Mouse (Mus musculus): ENCODE data around the gene Ntn1. TPM values are rescaled to one million over a fixed set of nuclear protein-coding genes. Genes with fewer than 3 reads are reported as not detected.

Ntn1 gene
- polyA plus RNA-seq (2012; rRNA removed), result 0.42 and 0.52 TPM in 2 replicates

DNA sequence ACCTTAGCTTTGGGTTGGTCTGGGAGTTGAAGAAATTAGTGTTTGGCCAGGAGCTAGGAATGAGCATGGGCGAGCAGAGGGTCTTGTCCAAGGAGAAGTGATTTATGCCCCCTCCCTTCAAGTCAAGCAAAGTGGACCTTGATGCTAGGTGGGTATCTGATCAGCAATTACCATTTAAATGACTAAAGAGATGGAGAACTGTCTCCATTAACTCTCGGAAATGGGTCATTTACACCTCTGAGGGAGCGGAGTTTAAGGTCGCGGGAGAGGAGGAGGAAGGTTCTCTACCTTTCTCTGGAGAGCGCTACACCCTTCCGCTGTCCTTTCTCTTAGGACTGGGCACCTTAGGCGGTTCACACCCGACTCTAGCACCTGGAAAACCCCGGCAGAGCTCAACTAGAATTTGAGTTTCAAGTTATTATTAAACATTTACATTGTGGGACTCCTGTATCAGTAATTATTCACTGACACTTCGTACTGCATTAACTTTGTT, at the start of gene Ntn1:
Gene Ntn1, minus strand, starts transcription at position 97 of the 493 bp plus-strand sequence.

DNA sequence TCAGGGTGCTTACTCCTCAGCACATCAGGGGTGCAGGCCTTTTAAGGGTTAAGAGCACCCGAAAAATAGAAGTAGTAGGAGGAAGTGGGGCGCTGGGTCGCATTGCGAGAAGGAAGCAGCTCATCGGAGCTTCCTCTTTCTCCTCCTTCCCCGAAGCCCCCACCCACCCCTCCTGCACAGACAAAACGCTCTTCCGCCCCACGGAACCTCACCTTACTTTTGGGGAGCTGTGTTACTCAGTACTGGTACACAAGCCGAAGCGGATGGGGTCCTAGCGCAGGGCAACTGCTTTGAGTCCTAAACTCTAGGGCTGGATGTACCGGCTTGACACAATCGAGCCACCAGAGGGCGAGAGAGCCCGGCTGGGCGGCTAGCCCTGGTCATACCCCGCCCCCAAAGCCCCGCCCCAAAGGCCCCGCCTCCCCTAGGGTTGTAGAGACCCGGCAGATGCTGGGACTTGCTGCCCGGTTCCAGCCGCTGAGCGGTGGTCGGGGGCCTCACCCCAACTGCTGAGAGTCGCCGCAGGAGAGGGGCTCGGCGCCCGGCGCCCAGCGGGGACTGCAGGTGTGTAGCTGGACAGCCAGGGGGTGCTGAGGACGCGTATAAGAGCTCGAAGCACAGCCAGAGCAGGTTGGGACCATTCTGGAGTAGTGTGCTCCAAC, 31.2 kb upstream of the Ntn1 start, which contains the start of gene Pik3r5:
Gene Pik3r5, plus strand, starts transcription at position 423 of the 662 bp plus-strand sequence.

Other genes starting within 250 kb of the Ntn1 start
- 1.3 and 1.7 TPM in 2 replicates for gene Pik3r5, start 31.3 kb upstream of the Ntn1 start, polyA plus RNA-seq (2012; rRNA removed)
- 2.2 and 2.8 TPM in 2 replicates for gene Pik3r6, start 102.2 kb upstream of the Ntn1 start, polyA plus RNA-seq (2012; rRNA removed)
- gene Mfsd6l, start 155.4 kb upstream of the Ntn1 start, polyA plus RNA-seq (2012; rRNA removed), result 0.08 and 0.09 TPM in 2 replicates
- 0.05 TPM in 1 of 2 replicates, not detected in the other for gene Ccdc42, start 186.2 kb upstream of the Ntn1 start, polyA plus RNA-seq (2012; rRNA removed)

All from liver, embryonic 18 days (tissue).